Mouse (Mus musculus) midbrain, embryonic 12.5 days (tissue): Measurements from ENCODE around the gene Gm13278. TPM values are rescaled to one million over a fixed set of nuclear protein-coding genes. Genes with fewer than 3 reads are reported as not detected.

ENCODE experiments used
- polyA plus RNA-seq: library from polyadenylated mRNA; unstranded; fragments of >200 nt; fragmentation: Nextera tagmentation; extraction: Ambion mirVana; gene quantifications from 2 replicates; pipeline ENCODE4 v1.2.1, GENCODE M21; 2016

Gene Gm13278
- polyA plus RNA-seq, 1 experiment from 2014 or later = not detected

Other genes with a start within 250 kb of the Gm13278 start
- gene Ifna15, start 233.3 kb upstream of the Gm13278 start, polyA plus RNA-seq = not detected in 2 replicates
- not detected in 2 replicates for gene Ifna14, start 219.8 kb upstream of the Gm13278 start, polyA plus RNA-seq
- gene Ifna9, start 199.2 kb upstream of the Gm13278 start, polyA plus RNA-seq = not detected in 2 replicates
- not detected in 2 replicates for gene Ifna12, start 188.2 kb upstream of the Gm13278 start, polyA plus RNA-seq
- gene C87499, start 157.1 kb upstream of the Gm13278 start, polyA plus RNA-seq = not detected in 2 replicates
- gene Ifna13, start 147.1 kb upstream of the Gm13278 start, polyA plus RNA-seq = not detected in 2 replicates
- gene Ifna16, start 114.6 kb upstream of the Gm13278 start, polyA plus RNA-seq = not detected in 2 replicates
- not detected in 2 replicates for gene Ifna2, start 107.6 kb upstream of the Gm13278 start, polyA plus RNA-seq
- gene Ifnab, start 100.2 kb upstream of the Gm13278 start, polyA plus RNA-seq = not detected in 2 replicates
- gene Gm26566, start 69.7 kb upstream of the Gm13278 start, polyA plus RNA-seq = 1.3 and 2.0 TPM in 2 replicates
- 142 and 153 TPM in 2 replicates for gene Klhl9, start 69.1 kb upstream of the Gm13278 start, polyA plus RNA-seq
- gene Gm13271, start 36.7 kb upstream of the Gm13278 start, polyA plus RNA-seq = not detected in 2 replicates
- 0.14 and 0.20 TPM in 2 replicates for gene Gm13283, start 31.4 kb upstream of the Gm13278 start, polyA plus RNA-seq
- not detected in 2 replicates for gene Gm13290, start 17.7 kb upstream of the Gm13278 start, polyA plus RNA-seq
- not detected in 2 replicates for gene Gm13289, start 14.6 kb upstream of the Gm13278 start, polyA plus RNA-seq
- gene Gm13272, start 11.7 kb upstream of the Gm13278 start, polyA plus RNA-seq = 0.31 TPM in 1 of 2 replicates, not detected in the other
- gene Ifnz, start 9.4 kb upstream of the Gm13278 start, polyA plus RNA-seq = 0.37 TPM in 1 of 2 replicates, not detected in the other
- not detected in 2 replicates for gene Gm13276, start 5.8 kb upstream of the Gm13278 start, polyA plus RNA-seq
- gene Gm13277, start 2.9 kb upstream of the Gm13278 start, polyA plus RNA-seq = not detected in 2 replicates
- gene Gm13275, start 2.9 kb downstream of the Gm13278 start, polyA plus RNA-seq = not detected in 2 replicates
- gene Gm13279, start 5.8 kb downstream of the Gm13278 start, polyA plus RNA-seq = not detected in 2 replicates
- gene Gm13285, start 8.1 kb downstream of the Gm13278 start, polyA plus RNA-seq = 0.83 TPM in 1 of 2 replicates, not detected in the other
- not detected in 2 replicates for gene Gm13287, start 11.7 kb downstream of the Gm13278 start, polyA plus RNA-seq
- not detected in 2 replicates for gene Gm13288, start 14.0 kb downstream of the Gm13278 start, polyA plus RNA-seq
- not detected in 2 replicates for gene Ifna7, start 24.7 kb downstream of the Gm13278 start, polyA plus RNA-seq
- not detected in 2 replicates for gene Ifna11, start 28.4 kb downstream of the Gm13278 start, polyA plus RNA-seq
- gene Ifna6, start 35.9 kb downstream of the Gm13278 start, polyA plus RNA-seq = not detected in 2 replicates
- not detected in 2 replicates for gene Ifna5, start 44.0 kb downstream of the Gm13278 start, polyA plus RNA-seq
- not detected in 2 replicates for gene Ifna4, start 50.3 kb downstream of the Gm13278 start, polyA plus RNA-seq
- not detected in 2 replicates for gene Ifna1, start 58.5 kb downstream of the Gm13278 start, polyA plus RNA-seq
- gene Ifne, start 88.7 kb downstream of the Gm13278 start, polyA plus RNA-seq = not detected in 2 replicates